Mouse (Mus musculus) CH12.LX (cell line): ENCODE data around the gene Apba1. TPM values are rescaled to one million over a fixed set of nuclear protein-coding genes. Genes with fewer than 3 reads are reported as not detected.

Source experiments
- DNase-seq: peaks from one replicate; pipeline ENCODE4 v3.0.0-alpha.2; 2013; ENCODE audit errors: extremely low read depth
- H3K27ac ChIP-seq: 2 replicates; pipeline ENCODE4 v1.5.1; 2012; ENCODE audit warnings: low read depth, mild to moderate bottlenecking, control low read depth, moderate library complexity; ENCODE audit not compliant: insufficient read depth
- H3K27me3 ChIP-seq: replicated peaks from 2 replicates; pipeline ENCODE3; 2012; ENCODE audit warnings: inconsistent platforms
- H3K36me3 ChIP-seq, 2 experiments: replicated peaks in 1 of 2; 2 replicates each; pipeline versions ENCODE3 to v1.6.1; 2012; ENCODE audit warnings: inconsistent platforms in 1 of 2, low read length in 1 of 2, mild to moderate bottlenecking in 1 of 2, mixed read lengths in 1 of 2, moderate library complexity in 1 of 2; ENCODE audit not compliant: control insufficient read depth in 1 of 2, insufficient read depth in 1 of 2
- H3K4me1 ChIP-seq, 2 experiments: 2 replicates each; pipeline ENCODE4 v1.6.1; 2012; ENCODE audit warnings: inconsistent platforms in 1 of 2, moderate library complexity in 1 of 2; ENCODE audit not compliant: insufficient read depth in 2 of 2, control insufficient read depth in 1 of 2
- H3K4me2 ChIP-seq: 2 replicates; pipeline ENCODE4 v1.6.1; 2012; ENCODE audit warnings: low read depth, mild to moderate bottlenecking, control low read depth; ENCODE audit not compliant: poor library complexity, insufficient read depth, severe bottlenecking
- H3K4me3 ChIP-seq, 3 experiments: fragments of 150-350 bp in 1 of 3; sonication (generic) in 1 of 3; replicated peaks in 1 of 3; 2 replicates each; pipeline versions ENCODE3 to v1.5.1; 2011 to 2012; ENCODE audit warnings: low read depth in 2 of 3, low read length in 2 of 3, mild to moderate bottlenecking in 2 of 3, moderate library complexity in 2 of 3, control low read depth in 1 of 3, improper control_type of control experiment in 1 of 3, inconsistent platforms in 1 of 3, mixed read lengths in 1 of 3; ENCODE audit not compliant: poor library complexity in 1 of 3
- H3K79me2 ChIP-seq: replicated peaks from 2 replicates; pipeline ENCODE4 v1.6.1; 2012; ENCODE audit warnings: mild to moderate bottlenecking, moderate library complexity; ENCODE audit not compliant: control insufficient read depth, poor library complexity, insufficient read depth, severe bottlenecking; ENCODE audit errors: extremely low read depth
- H3K9ac ChIP-seq: 2 replicates; pipeline ENCODE4 v1.6.1; 2012; ENCODE audit warnings: low read depth, mild to moderate bottlenecking, control low read depth, moderate library complexity; ENCODE audit not compliant: insufficient read depth
- H3K9me3 ChIP-seq: replicated peaks from 2 replicates; pipeline ENCODE3; 2012; ENCODE audit warnings: low read length, inconsistent platforms, mixed read lengths
- CTCF ChIP-seq, 2 experiments: IDR thresholded peaks in 1 of 2; conservative IDR thresholded peaks in 1 of 2; 2 replicates each; pipeline ENCODE4 v1.5.1; 2011 to 2012; ENCODE audit warnings: low read depth in 2 of 2, low read length in 2 of 2, improper control_type of control experiment in 1 of 2, inconsistent platforms in 1 of 2, mild to moderate bottlenecking in 1 of 2, moderate library complexity in 1 of 2
- E2F4 ChIP-seq: IDR thresholded peaks from 2 replicates; pipeline ENCODE4 v1.6.1; 2011; ENCODE audit warnings: low read depth, low read length, improper control_type of control experiment; ENCODE audit not compliant: insufficient replicate concordance
- GABPA ChIP-seq: IDR thresholded peaks from 2 replicates; pipeline ENCODE4 v1.6.1; 2012; ENCODE audit warnings: low read depth, low read length, improper control_type of control experiment, inconsistent platforms; ENCODE audit not compliant: insufficient replicate concordance
- JUN ChIP-seq: IDR thresholded peaks from 2 replicates; pipeline ENCODE4 v1.6.1; 2011; ENCODE audit warnings: low read depth, mild to moderate bottlenecking, low read length, improper control_type of control experiment, moderate library complexity; ENCODE audit not compliant: insufficient read depth
- JUND ChIP-seq: conservative IDR thresholded peaks from 2 replicates; pipeline ENCODE4 v1.6.1; 2011; ENCODE audit warnings: low read depth, low read length, improper control_type of control experiment
- MAX ChIP-seq: IDR thresholded peaks from 2 replicates; pipeline ENCODE4 v1.6.1; 2011; ENCODE audit warnings: low read length, improper control_type of control experiment
- MXI1 ChIP-seq: IDR thresholded peaks from 2 replicates; pipeline ENCODE4 v1.6.1; 2011; ENCODE audit warnings: mild to moderate bottlenecking, low read depth, low read length, improper control_type of control experiment
- MYC ChIP-seq: IDR thresholded peaks from 2 replicates; pipeline ENCODE4 v1.6.1; 2011; ENCODE audit warnings: low read depth, mild to moderate bottlenecking, improper control_type of control experiment, low read length
- NELFE ChIP-seq: IDR thresholded peaks from 2 replicates; pipeline ENCODE4 v1.6.1; 2011; ENCODE audit warnings: low read depth, low read length, improper control_type of control experiment
- NRF1 ChIP-seq: IDR thresholded peaks from 2 replicates; pipeline ENCODE4 v1.6.1; 2014; ENCODE audit warnings: low read depth, mild to moderate bottlenecking, inconsistent platforms, low read length, improper control_type of control experiment, moderate library complexity
- PAX5 ChIP-seq: IDR thresholded peaks from 2 replicates; pipeline ENCODE4 v1.6.1; 2012; ENCODE audit warnings: low read length, inconsistent platforms, mixed read lengths
- POLR2AphosphoS2 ChIP-seq: IDR thresholded peaks from 2 replicates; pipeline ENCODE4 v1.6.1; 2011; ENCODE audit warnings: low read depth, low read length, improper control_type of control experiment
- TBP ChIP-seq: conservative IDR thresholded peaks from 2 replicates; pipeline ENCODE4 v1.6.1; 2011; ENCODE audit warnings: low read depth, low read length, improper control_type of control experiment
- TCF12 ChIP-seq: IDR thresholded peaks from 2 replicates; pipeline ENCODE4 v1.6.1; 2014; ENCODE audit warnings: low read depth, mild to moderate bottlenecking, inconsistent platforms, low read length, improper control_type of control experiment
- UBTF ChIP-seq: IDR thresholded peaks from 2 replicates; pipeline ENCODE4 v1.6.1; 2012; ENCODE audit warnings: low read depth, mild to moderate bottlenecking, inconsistent platforms, low read length, improper control_type of control experiment, moderate library complexity
- USF1 ChIP-seq: IDR thresholded peaks from 2 replicates; pipeline ENCODE4 v1.6.1; 2014; ENCODE audit warnings: low read depth, mild to moderate bottlenecking, inconsistent platforms, low read length, improper control_type of control experiment
- USF2 ChIP-seq: conservative IDR thresholded peaks from 2 replicates; pipeline ENCODE4 v1.6.1; 2011; ENCODE audit warnings: low read depth, low read length, improper control_type of control experiment
- ZC3H11A ChIP-seq: IDR thresholded peaks from 2 replicates; pipeline ENCODE4 v1.6.1; 2012; ENCODE audit warnings: low read depth, mild to moderate bottlenecking, inconsistent platforms, low read length, improper control_type of control experiment
- ZKSCAN1 ChIP-seq: IDR thresholded peaks from 2 replicates; pipeline ENCODE4 v1.6.1; 2012; ENCODE audit warnings: low read depth, inconsistent platforms, low read length, improper control_type of control experiment, borderline replicate concordance
- ZNF384 ChIP-seq: IDR thresholded peaks from 2 replicates; pipeline ENCODE4 v1.6.1; 2012; ENCODE audit warnings: low read depth, low read length, improper control_type of control experiment, inconsistent platforms
- dilution Hi-C: fragments of 300-500 bp; cut with MboI; formaldehyde crosslinking; loops from 2 replicates; pipeline ENCODE4 v1.14.3; 2020; ENCODE audit warnings: low sequenced_read_pairs; ENCODE audit not compliant: extremely low pct_unique_long_range_greater_than_20kb, extremely low pct_ligation_motif_present
- in situ Hi-C: fragments of 300-500 bp; cut with MboI; formaldehyde crosslinking; loops from 3 replicates; pipeline ENCODE4 v1.14.3; 2019; ENCODE audit warnings: low sequenced_read_pairs, low pct_ligation_motif_present, low pct_unique_long_range_greater_than_20kb, mixed read lengths
- polyA plus RNA-seq: library from polyadenylated mRNA; unstranded; fragments of >175 nt; gene quantifications from 2 replicates; pipeline ENCODE4 v1.2.1, GENCODE M21; 2012; ENCODE audit warnings: low read depth; ENCODE audit not compliant: insufficient read length
- total RNA-seq, 2 experiments: library from RNA; depleted of rRNA; stranded (reverse); fragments of 300-350 nt in 1 of 2; fragments of >200 nt in 1 of 2; gene quantifications; 2 replicates each; pipeline ENCODE4 v1.2.3; 2012 to 2014

Gene Apba1
- total and polyA plus RNA-seq, 3 experiments: 0.08 to 0.24 (median 0.09) TPM

DNA sequence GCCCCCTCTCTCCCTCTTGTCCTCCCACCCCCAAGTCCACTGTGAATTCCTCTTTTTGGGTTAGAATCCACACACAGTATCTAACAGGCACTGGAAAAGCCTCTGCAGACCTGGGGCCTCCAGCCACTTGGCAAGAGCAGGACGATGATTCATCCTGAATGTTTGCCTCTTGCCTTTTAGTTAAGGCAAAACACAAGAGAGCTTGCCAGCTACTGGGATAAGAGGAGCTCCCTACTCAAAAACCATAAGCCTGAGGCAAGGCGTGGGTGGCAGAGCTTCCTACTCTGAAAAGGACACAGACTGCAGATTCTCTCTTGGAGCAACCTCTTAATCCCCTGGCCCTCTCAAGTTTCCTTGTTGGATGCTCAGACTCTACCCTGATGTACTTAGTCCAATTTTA is 208.5 kb downstream of the Apba1 start:
- H3K27me3 ChIP-seq: no peaks in the 10 kb centered on the region
- no peak overlapping the region for H3K27ac ChIP-seq
- DNase-seq: no peak
- H3K36me3 ChIP-seq: no peaks in the 10 kb centered on the region
- no peak overlapping the region for H3K4me3 ChIP-seq
- H3K4me1 ChIP-seq: no peaks in the 10 kb centered on the region
- in situ Hi-C loops (no loop called here), dilution Hi-C loops (no loop called here)
- no peak overlapping the region for H3K9ac ChIP-seq
- H3K79me2 ChIP-seq: no peaks in the 10 kb centered on the region
- H3K4me2 ChIP-seq: no peak overlapping the region
- H3K9me3 ChIP-seq: no peaks in the 10 kb centered on the region
- TF ChIP-seq MAX (no peak), ZNF384 (no peak)
- TF ChIP-seq, all 38 proteins: peak for 0

GRCm38 (mm10) chr19:23968125-23968861 is 209.6 kb downstream of the Apba1 start:
- dilution Hi-C loops: no loop called here
- no peak overlapping the region for H3K4me3 ChIP-seq
- TF ChIP-seq TBP: no peak
- TF ChIP-seq ZNF384: no peak
- no peak for TF ChIP-seq E2F4
- no peak for TF ChIP-seq ZKSCAN1
- no peak for TF ChIP-seq JUND
- TF ChIP-seq CTCF (conservative IDR thresholded peaks at IDR 0.05 in 1 of 2, IDR thresholded peaks at IDR 0.05 in 1 of 2; ENCODE audit: low read depth in 2 of 2, low read length in 2 of 2): no peak
- no peak for TF ChIP-seq NRF1
- no peak for TF ChIP-seq NELFE
- TF ChIP-seq POLR2AphosphoS2: no peak
- TF ChIP-seq GABPA: no peak
- TF ChIP-seq USF1: no peak
- TF ChIP-seq TCF12: no peak
- H3K27ac ChIP-seq: no peak overlapping the region
- no peaks in the 10 kb centered on the region for H3K36me3 ChIP-seq
- in situ Hi-C loops: no loop called here
- H3K27me3 ChIP-seq: no peaks in the 10 kb centered on the region
- no peaks in the 10 kb centered on the region for H3K9me3 ChIP-seq
- H3K4me1 ChIP-seq: no peaks in the 10 kb centered on the region
- H3K79me2 ChIP-seq: no peaks in the 10 kb centered on the region
- H3K9ac ChIP-seq: no peak overlapping the region
- H3K4me2 ChIP-seq: no peak overlapping the region
- no peak for DNase-seq

- Histone ChIP-seq H3K4me1 (peaks cover 0 to under 1% of the 10 kb centered on the region in 2 experiments; a peak in 1 of 4 replicates), H3K4me3 (no peak overlapping the region), H3K27ac (no peak overlapping the region), H3K36me3 (no peaks in the 10 kb centered on the region), H3K4me2 (no peak overlapping the region), H3K79me2 (no peaks in the 10 kb centered on the region), H3K9ac (no peak overlapping the region), H3K9me3 (no peaks in the 10 kb centered on the region), H3K27me3 (no peaks in the 10 kb centered on the region)
- dilution Hi-C loops: no loop called here
- DNase-seq: no peak
- no peak for TF ChIP-seq MYC
- TF ChIP-seq MAX: no peak
- no peak for TF ChIP-seq JUN
- TF ChIP-seq MXI1: no peak
- no peak for TF ChIP-seq PAX5
- TF ChIP-seq USF2: no peak
- no peak for TF ChIP-seq GABPA
- TF ChIP-seq ZC3H11A: no peak
- no peak for TF ChIP-seq USF1
- TF ChIP-seq UBTF: no peak
- in situ Hi-C loops: no loop called here
Measured at GRCm38 (mm10) chr19:23968862-23969225, 210.2 kb downstream of the Apba1 start.
